Mouse (Mus musculus) 3T3-L1 (cell line): Measurements from ENCODE around the gene Mplkip.

Experiments
- DNase-seq: peaks from one replicate; pipeline ENCODE4 v3.0.0-alpha.2; 2015; ENCODE audit warnings: low read depth, low spot score

The Mplkip gene

DNA sequence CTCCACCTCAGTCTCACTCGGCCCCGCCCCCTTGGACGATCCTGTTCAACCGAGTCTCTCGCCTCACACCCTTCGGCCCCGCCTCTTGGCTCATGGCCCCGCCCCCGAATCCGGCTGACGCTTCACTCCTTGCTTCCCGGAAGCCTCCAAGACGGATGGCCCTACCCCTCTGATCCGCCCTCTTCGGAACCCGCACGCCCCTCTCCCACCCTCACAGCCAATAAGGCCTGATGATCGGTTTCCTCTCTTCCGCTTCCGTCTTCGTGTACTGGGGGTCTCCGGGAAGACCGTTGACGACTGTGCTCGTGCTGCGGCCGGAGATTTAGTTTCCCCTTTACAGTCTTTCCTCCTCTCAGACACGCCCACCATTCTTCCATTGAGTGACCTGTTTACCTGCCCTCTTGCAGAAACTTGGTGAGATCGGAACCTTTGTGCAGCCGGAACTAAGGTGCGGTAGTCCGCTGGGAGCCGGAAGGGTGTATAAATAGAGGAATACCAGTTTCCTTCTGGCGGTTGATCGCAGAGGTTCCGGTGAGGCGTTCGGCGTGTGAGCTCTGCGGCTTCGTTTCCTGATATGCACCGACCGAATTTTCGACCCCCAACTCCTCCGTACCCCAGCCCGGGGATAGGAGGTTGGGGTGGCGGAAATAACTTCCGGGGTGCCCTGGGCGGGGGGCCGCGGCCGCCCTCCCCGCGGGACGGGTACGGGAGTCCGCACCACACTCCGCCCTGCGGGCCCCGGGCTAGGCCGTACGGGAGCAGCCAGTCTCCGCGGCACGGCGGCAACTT lies at the start of gene Mplkip, which contains the start of gene Sugct:
TSS of gene Mplkip (plus strand) at position 282 of the 789 bp plus-strand sequence.
TSS of gene Sugct (minus strand) at position 643 of the 789 bp plus-strand sequence.
- DNase-seq = peak; percentile 100

DNA sequence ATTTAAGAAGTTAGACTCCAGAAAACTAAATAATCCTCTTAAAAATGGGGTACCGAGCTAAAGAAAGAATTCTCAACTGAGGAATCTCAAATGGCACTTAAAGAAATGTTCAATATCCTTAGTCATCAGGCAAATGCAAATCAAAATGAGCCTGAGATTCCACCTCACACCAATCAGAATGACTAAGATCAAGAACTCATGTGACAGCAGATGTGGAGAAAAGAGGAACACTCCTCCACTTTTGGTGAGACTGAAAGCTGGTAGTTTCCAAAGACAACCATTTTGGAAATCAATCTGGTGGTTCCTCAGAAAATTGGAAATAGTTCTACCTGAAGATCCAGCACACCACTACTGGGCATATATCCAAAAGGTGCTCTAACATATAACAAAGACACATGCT lies 27.6 kb upstream of the Mplkip start:
- no peak for DNase-seq

DNA sequence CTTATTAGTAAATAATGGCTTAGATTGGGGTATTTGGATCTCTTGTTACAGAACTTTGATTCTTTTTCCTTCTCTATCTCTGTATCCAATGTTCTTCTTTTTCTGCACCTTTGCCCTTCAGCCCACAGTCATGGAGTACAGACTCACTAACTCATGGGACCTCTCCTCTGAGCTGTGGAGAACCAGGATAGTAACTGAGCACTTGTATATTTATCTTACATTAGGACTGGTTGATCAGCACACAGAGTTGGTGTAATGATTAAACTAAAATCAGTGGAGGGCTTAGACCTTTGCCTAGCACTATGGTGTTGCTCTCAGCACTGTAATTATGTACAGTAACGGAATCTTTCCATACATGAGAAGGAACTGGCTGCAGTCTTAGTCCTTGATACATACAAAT lies 23.9 kb upstream of the Mplkip start:
- DNase-seq = no peak

DNA sequence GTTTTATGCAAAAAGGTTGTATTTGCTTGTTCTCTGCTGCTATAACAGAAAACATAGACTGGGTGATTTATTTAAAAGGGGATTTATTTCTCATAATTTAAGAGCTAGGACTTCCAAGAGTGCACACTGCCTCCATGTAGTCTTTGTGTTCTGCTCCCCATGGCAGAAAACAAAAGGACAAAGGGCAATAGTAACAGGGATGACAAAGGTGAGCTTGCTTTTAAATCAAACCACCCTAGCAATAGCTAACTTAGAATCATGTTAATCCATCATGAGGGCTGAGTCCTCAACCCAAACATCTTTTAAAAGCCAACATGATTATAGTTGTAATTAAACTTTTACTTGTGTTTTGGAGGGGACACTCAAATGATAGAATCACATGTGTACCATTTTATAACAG lies 5.5 kb upstream of the Mplkip start:
- DNase-seq = no peak

DNA sequence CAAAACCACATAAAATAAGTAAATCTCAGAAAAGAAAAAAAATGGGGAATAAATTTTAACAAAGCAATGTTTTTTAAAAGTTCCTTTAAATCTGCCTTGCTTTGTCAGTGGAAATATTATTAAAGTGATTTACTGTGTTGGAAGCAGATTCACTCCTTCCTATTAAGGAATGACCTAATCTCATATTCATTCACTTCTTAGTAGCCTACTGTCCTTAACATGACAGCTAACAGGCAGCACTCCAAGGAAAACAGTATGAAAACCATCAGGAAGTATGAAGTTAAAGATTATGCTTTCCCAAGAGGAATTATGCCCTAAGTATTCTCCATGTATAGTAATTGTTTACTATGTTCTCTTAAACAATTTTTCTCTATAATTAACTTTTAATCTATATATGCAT lies 4.3 kb upstream of the Mplkip start:
- DNase-seq = peak; percentile 85

DNA sequence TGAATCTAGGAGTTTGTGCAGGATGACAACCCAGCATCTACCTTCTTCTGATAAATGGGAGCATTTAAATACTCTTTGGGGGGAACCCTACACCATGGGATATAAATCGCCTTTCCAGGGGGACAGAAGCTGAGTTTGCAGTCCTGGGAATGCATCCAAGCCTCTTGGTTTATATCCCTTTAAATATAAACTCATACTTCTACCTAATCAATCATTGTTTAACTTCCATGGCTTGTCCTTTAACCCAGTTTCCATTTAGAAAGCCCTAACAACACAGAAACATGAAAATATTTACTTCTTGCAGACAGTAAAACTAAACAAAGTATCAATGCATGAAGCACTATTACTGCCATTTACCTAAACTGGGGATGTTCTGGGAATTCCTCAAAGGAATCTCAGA lies 3.6 kb upstream of the Mplkip start:
- DNase-seq = no peak

DNA sequence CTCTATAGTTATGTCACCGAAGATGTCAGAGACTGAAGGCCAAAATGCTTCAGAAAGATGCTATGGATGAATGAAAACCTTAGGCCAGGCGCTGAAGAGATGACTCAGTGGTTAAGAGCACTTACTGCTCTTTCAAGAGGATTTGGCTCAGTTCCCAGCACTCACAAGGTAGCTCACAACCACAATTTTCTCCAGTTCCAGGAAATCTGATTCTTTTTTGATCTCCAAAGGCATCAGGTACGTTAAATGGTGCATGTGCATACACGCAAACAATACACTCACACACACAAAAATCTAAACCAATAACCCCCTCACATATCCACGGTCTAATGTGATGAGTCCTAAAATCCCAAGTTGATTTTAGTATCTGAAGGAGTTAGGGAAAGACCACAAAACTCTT lies 1.2 kb upstream of the Mplkip start:
- DNase-seq = peak; percentile 89

DNA sequence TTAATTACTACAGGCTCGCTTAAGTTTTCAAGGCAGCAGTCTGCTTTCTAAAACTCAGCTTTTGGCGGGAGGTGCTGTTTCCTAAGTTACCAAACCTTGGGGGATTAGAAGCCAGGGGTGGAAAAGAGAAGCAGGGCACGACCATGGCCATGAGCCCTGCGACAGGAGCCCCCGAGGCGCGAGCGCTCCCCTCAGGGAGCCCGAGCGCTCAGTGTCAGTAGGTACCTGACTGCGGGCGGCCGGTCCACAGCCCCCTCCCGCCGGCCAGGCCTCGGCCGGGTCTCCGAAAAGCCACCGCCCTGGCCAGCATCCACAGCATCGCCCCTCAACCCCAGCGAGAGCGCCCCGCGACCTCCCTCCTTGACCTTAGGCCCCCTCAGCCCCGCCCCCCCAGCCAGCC lies 578 bp upstream of the Mplkip start:
- peak; percentile 60 for DNase-seq

DNA sequence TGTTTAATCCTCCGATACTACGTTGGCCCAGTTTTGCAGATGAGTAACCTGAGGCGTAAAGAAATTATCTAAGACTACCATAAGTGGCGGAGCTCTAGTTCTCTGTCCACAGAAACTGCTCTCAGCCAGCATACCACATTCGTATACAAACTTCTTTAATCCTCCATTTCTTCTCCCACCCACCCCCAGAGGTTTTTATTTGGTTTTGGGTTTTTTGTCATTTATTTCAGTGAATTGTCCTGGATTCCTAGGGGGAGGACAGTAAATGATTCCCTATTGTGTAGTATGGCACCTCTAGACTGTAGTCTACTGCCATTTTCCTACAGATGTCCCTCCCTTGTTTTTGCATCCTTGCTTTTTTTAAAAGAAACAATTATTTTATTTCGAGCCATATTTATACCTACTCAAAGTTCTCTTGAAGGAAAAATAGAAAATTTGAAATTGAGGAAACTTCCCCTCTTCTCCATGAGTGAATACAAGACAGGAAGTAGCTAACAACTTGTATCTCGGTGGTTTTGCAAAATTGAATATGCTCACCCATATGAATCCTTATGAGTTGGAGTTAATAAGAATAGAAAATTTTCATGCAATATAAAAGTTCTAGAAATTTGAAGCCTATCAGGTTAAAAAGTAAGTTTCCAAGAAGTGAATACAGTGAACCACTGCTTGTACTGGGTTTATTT lies 1.0 kb downstream of the Mplkip start:
- DNase-seq = peak; percentile 40

DNA sequence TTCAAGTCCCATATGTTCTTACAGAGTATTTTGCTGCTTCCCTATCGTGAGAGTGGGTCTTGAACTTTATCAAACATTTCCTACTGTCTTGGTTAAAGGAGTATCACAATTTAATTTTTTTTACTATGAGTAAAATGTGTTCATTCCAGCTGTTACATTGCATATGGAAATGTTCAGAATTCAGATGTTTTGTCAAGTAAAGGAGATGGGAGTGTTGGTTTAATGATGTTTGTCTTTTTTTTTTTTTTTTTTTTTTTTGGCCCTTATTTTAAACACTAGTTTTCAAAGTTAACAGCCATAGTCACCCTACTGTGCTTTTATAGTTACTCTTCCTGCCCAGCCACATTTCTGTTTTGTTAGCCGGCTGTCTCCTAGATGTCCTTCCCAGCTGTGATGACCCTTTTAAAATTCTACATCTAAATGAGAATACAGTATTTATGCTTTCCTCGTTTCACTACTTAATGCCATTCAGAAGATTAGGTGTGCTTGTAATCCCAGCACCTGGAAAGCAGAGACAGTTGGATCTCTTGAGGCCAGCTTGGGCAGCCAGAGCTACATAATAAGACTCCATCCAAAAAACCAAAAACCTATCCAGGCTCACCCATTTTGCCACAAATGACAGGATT lies 5.2 kb downstream of the Mplkip start:
- DNase-seq = no peak

DNA sequence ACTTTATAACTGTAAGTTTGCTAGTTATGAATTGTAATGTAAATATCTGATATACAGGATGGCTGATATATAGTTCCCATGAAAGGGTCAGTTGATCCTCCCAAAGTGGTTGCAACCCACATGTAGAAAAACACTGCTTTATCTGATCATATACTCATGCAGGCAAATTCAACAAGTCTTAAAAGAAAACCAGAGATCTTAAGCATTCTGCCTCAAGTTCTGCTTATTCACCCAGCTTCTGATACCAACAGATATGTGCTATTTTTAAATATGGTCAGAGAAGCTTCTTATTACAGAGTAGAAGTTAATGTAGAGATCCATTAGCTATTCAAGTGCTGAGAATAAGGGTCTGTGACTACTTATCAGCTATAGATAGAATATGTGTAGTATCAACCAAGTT lies 6.3 kb downstream of the Mplkip start:
- DNase-seq = no peak

DNA sequence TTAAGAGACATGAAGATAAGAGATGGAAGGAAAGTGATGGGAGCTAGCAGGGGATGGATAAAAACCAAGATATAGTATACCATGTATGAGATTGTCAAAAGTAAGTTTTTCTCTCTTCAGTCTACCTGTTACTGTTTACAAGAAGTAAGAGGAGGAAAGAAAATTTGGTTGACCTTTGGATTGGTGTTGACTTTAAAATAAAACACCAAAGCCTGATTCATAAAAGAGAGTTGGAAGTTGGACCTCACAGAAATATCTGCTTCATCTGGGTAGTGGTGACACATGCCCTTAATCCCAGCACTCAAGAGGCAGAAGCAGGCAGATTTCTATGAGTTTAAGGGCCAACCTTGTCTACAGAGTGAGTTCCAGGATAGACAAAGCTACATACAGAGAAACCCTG lies 7.3 kb downstream of the Mplkip start:
- no peak for DNase-seq

DNA sequence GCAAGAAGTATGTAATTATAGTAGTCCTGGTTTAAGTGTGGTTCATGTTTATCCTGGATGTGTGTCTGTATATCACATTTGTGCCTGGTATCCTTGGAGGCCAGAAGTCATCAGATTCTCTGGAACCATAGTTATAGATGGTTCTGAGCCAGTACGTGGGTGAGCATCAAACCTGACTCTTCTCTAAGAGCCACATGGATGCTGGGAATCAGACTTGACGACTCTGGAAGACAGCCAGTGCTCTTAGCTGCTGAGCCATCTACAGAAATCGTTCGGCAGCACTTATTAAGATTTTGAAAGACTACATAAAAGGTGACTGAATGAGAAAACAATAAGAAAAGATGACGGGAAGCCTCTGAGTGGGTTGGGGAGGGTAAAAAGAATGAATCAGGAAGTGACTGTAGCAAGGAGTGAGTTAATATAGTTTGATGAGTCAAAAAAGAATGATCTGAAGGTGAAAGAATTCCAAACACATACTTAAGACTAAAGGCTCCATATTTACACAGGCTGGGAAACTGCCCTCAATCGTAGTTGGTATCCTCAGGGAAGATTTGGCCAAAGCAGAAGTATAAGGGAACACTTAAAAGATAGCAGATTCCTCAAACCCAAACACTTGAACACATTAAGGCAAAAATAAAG lies 10.3 kb downstream of the Mplkip start:
- peak; percentile 34 for DNase-seq

DNA sequence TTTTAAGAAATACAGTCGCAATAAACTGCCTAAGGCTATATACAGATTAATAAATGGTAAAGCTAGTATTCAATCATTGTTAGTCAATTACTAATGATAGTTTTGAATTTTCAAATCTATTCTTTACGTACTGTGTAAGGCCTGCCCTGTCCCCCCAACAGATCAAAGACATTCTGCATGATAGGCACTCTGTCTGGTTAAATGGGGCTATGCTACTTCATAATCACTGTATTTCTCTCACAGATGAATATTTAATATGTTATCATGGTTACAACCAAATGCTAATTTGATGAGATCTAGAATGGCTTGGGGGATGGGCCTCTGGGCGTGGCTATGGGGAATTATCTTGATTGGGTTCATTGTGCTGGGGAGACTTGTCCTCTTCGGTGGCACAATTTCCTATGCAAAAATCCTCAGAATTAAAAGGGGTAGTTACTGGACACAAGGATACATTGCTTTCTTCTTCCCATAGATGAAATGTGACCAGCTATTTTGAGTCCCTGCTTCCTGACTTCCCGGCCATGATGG lies 13.9 kb downstream of the Mplkip start:
- DNase-seq = no peak

DNA sequence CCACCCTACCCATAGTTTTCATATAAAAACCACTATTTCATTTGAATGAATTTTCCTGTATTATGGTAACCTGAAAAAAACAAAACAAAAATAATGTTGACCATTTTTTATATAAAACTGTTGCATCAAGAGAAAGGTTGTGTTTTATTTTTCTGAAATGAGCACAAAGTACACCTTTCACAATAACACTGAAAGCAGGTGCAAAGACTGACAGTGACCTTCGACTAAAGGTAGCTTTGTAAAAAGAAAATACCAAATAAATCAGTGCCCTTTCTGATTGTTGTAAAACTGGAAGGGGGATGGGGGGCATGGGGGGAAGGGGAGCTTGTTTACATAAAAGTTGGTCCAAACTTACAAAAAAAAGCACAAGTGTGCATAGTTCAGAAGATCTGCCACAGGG lies 22.4 kb downstream of the Mplkip start:
- no peak for DNase-seq

DNA sequence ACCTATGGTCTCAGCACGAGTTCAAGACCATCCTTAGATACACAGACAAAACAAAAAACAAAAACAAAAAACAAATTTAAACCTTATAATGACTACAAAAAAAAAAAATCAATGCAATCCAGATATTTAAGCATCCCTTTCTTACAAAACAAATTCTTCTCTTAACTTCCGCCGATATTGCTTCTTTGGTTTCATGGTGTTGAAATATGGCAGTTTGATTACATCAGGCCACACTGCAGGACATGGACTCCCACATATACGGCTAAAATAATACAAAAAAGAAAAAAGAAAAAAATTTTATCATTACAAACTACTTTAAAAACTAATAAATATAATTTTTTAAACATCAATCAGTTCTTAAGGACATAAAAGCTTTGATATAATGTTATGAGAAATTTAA lies 32.9 kb downstream of the Mplkip start:
- no peak for DNase-seq

DNA sequence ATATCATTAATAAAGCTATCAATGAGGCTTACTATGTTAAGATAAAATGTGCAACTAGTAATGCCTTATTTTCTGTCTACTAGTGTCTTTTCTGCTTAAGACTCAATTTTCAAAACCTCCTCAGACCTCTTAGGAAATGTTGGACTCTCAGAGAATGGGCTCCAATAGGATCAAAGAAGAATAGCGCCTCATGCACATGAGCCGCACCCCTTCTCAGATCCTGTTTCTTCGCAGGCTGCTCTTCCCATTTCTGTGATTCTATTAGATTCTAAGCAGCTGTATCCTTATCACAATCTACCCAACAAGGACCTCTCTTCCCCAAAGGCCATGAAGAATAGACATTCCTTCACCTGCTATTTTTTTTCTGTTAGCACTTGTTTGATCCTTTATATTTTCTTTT lies 33.8 kb downstream of the Mplkip start:
- no peak for DNase-seq
